Mouse (Mus musculus): Measurements from ENCODE around the gene N4bp3. TPM values are rescaled to one million over a fixed set of nuclear protein-coding genes. Genes with fewer than 3 reads are reported as not detected.

N4bp3 gene
- 6.7 and 9.3 TPM in 2 replicates for polyA plus RNA-seq (2015; fragmentation: Nextera tagmentation; extraction: Ambion mirVana)

DNA sequence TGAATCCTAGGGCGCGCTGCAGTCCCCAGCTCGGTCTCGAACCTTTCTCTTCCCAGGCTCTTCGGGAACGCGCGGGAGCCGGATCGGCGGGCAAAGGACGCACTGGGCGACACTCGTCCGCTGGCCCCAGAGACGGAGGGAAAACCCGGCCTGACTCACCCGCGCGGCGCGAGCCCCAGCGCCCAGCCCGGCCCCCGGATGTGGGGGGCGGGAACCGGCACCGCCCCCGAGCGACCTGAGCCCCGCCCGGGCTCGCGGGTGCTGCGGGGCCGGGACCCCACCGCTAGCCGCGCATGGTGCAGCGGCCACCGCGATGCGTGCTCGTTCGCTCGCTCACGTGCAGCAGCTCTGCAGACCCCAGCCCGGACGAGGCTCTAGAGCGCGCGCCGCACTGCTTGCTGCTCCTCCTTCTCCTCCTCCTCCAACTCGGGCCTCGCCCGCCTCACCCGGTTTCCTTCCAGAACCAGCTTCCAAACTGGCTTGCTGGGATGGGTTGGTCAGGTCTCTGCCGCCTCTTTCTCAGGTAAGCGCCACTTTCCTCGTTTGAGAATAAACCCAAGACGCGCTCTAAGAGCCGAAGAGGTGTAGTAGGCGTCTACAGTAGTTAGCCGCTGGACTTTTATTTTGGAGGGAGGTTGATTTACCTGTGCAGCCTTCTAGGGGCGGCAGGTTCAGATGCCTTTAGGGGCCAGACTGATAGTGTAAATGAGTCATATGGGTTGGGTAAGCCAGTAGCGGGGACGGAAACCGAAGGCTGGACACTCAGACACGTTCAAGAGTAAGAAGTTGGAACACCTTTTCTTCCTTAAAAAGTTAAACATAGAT lies at the start of gene N4bp3, which contains the start of gene D930048N14Rik:
TSS of gene N4bp3 (minus strand) at position 152 of the 825 bp plus-strand sequence.
TSS of gene D930048N14Rik (plus strand) at position 264 of the 825 bp plus-strand sequence.

DNA sequence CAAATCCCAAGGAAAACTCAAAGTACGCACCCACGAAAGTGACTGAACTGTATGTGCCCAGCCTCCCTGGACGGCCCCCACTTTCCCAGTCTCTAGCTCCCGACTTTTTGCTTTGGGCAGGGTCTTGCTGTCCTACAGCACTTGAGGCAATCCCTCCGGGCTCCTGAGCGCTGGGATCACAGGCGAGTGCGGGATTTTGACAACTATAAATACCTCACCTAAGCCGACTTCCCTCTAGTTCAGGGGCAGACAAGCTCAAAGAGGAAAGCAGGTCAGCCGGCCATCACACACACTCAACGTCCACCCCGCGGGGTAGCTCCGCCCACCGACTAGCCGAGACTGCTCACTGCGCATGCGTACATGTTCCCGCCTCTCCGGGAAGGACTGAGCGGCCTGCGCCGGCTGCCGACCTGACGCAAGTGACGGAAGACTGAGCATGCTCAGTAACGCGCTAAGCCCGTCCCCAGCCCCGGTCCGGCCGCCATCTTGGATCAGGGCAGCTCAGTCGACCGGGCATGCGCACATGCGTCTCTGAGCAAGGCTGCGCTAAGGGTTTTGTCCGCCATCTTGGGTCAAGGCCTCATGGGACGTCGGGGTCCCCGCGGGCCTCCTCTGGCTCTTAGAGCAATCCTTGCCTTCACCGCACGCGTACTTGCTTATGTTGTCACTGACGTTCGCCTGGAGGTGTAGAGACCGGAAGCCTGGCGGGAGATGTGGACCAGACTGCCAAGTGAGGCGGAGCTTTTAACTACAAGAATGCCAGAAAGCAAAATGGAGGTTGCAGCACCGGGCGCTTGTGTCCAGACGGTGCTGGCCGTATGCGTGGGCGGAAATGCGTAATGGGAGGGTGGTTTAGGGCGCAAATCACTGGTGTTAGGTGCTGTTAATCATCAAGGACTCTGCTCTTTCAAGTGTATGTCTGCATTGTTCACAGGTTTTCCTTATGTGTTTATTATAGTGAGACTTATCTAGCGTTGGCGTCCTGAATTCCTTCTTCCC lies 38.0 kb upstream of the N4bp3 start, which contains the start of gene 0610009B22Rik:
TSS of gene 0610009B22Rik (minus strand) at position 545 of the 999 bp plus-strand sequence.

GRCm38 (mm10) chr11:51635525-51636322 lies 14.9 kb downstream of the N4bp3 start, which contains the start of gene Rmnd5b:
Gene Rmnd5b, minus strand, starts transcription at chr11:51635896.

GRCm38 (mm10) chr11:51619409-51620060 lies 31.1 kb downstream of the N4bp3 start, which contains the start of gene Nhp2:
Gene Nhp2, plus strand, starts transcription at chr11:51619735.

GRCm38 (mm10) chr11:51606447-51607095 lies 44.1 kb downstream of the N4bp3 start, which contains the start of gene Hnrnpab:
Gene Hnrnpab, minus strand, starts transcription at chr11:51606847.

Other genes with a start within 250 kb of the N4bp3 start
- 17.2 and 18.7 TPM in 2 replicates for gene Phykpl, start 66.1 kb downstream of the N4bp3 start, polyA plus RNA-seq (2015; fragmentation: Nextera tagmentation; extraction: Ambion mirVana)
- 231 and 252 TPM in 2 replicates for gene Hnrnpab, start 44.0 kb downstream of the N4bp3 start, polyA plus RNA-seq (2015; fragmentation: Nextera tagmentation; extraction: Ambion mirVana)
- gene Nhp2, start 31.1 kb downstream of the N4bp3 start, polyA plus RNA-seq (2015; fragmentation: Nextera tagmentation; extraction: Ambion mirVana): 160 and 164 TPM in 2 replicates
- 26.9 and 32.8 TPM in 2 replicates for gene Rmnd5b, start 14.9 kb downstream of the N4bp3 start, polyA plus RNA-seq (2015; fragmentation: Nextera tagmentation; extraction: Ambion mirVana)
- 0.41 and 0.62 TPM in 2 replicates for gene D930048N14Rik, start 112 bp upstream of the N4bp3 start, polyA plus RNA-seq (2015; fragmentation: Nextera tagmentation; extraction: Ambion mirVana)
- gene 0610009B22Rik, start 38.0 kb upstream of the N4bp3 start, polyA plus RNA-seq (2015; fragmentation: Nextera tagmentation; extraction: Ambion mirVana): 47.6 and 49.1 TPM in 2 replicates
- 6.8 TPM in 2 replicates for gene Sec24a, start 112.8 kb upstream of the N4bp3 start, polyA plus RNA-seq (2015; fragmentation: Nextera tagmentation; extraction: Ambion mirVana)
- 67.8 and 71.2 TPM in 2 replicates for gene Sar1b, start 112.8 kb upstream of the N4bp3 start, polyA plus RNA-seq (2015; fragmentation: Nextera tagmentation; extraction: Ambion mirVana)
- gene Jade2, start 206.8 kb upstream of the N4bp3 start, polyA plus RNA-seq (2015; fragmentation: Nextera tagmentation; extraction: Ambion mirVana): 2.9 and 3.4 TPM in 2 replicates

Measured in spleen, postnatal 0 days (tissue).